Mouse (Mus musculus): ENCODE measurements around the gene Caml.

- TF ChIP-seq CTCF (IDR thresholded peaks at IDR 0.05; ENCODE audit: control insufficient read depth, insufficient read depth, insufficient replicate concordance, low read depth, low read length): no peak
- no peak for TF ChIP-seq POLR2A (IDR thresholded peaks at IDR 0.05; ENCODE audit: control insufficient read depth, low read depth, low read length)
These were observed 46.9 kb upstream of the Caml start for GRCm38 (mm10) chr13:55575932-55576331.
